Mouse (Mus musculus): ENCODE data around the gene Nrxn1.
A peak's percentile ranks its signal among the peaks of the same experiment; 100 is the strongest.

Gene Nrxn1

GRCm38 (mm10) chr17:90653347-90653746 is 439.5 kb downstream of the Nrxn1 start:
- no peak for DNase-seq

- no peak for DNase-seq
Measured at GRCm38 (mm10) chr17:90650279-90650678, 442.6 kb downstream of the Nrxn1 start.

DNA sequence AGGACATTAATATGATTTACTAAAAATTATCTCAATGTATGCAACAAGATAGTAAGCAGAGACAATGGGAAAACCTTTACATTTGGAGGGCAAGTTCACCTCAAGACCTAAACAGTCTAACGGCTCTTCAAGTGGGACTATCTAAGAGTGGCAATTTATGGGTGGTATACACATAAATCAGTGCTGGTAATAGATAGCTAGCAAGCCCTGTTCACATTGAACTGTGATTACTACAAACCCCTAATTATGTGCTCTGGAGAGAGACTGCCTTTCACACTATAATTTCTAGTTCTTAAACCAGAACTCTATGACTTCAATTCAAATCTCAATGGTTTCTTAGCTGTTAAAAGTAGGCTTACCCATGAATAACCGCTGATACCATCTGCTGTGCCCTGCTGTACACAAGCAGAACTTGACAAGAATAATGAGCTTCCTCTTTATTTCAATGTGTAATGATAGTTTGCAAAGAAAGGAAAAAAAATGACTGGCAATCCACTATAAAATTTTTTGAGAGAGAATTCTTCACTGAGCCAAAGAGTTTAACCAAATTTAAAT is 453.8 kb downstream of the Nrxn1 start:
- no peak for DNase-seq

DNA sequence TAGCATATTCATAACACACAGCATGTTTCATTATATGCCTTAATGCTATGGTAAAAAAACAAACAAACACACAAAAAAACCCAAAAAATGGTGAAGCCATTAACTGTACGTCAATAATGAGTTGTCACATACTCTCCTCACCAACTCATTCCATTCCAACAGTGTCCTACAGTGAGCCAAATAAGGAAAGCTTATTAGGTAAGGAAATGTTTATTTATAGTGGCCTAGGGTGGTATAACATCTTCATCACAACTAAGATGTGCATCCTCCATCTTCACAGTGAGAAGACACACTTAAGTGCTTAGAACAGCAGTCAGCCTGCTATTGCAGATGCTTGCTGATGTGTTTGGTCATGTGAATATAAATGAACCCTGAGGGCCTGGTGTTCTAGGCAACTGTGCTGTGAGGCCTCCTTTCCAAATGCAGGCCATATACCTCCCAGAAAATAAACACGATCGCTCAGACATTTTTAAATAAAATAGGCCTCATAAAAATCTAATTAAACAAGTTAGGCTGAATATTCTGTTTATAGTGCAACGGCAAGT is 454.6 kb downstream of the Nrxn1 start:
- no peak for DNase-seq

- DNase-seq: no peak
Measured at GRCm38 (mm10) chr17:90631371-90631770, 461.5 kb downstream of the Nrxn1 start.

GRCm38 (mm10) chr17:90629851-90630250 is 463.0 kb downstream of the Nrxn1 start:
- peak; percentile 36 for DNase-seq

DNA sequence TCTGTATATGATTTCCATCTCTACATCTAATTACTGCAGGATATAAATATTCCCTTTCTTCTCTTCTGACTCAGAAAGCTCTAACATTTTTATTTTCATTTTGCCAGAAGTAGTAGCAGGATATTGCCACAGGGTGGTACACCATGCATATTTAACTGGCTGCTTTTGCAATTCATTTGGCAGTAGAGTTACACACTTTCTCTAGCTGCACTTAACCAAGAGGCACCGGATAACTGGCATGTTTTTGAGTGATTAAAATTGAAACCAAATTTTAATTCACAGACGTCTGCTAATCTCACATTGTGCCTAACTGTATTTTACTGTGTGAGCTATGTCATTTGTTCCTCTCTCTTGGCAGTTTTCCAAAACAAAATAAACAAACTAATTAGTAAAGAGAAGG is 464.4 kb downstream of the Nrxn1 start:
- peak; percentile 14 for DNase-seq

- no peak for DNase-seq
Measured at GRCm38 (mm10) chr17:90628004-90628403, 464.9 kb downstream of the Nrxn1 start.

GRCm38 (mm10) chr17:90627395-90627794 is 465.5 kb downstream of the Nrxn1 start:
- DNase-seq: no peak

GRCm38 (mm10) chr17:90624591-90625266 is 468.1 kb downstream of the Nrxn1 start:
- DNase-seq: no peak

DNA sequence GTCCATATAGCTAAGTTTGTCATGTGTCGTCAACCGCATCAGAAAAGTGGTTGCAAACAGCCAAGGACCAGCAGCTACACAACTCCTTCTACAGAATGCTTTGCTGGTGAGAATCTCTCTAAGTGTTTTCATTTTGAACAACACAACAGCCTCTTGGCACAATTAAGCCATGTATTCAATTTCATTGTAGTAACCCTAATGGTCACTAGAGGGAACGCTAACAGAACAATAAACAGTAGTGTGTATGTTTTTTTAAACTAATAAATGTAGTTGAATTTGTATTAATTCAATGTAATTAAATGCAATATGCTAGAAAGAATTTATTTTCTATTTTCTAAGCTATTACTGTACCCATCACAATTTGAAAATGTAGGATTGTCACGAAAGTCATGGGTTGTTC is 471.0 kb downstream of the Nrxn1 start:
- no peak for DNase-seq

DNA sequence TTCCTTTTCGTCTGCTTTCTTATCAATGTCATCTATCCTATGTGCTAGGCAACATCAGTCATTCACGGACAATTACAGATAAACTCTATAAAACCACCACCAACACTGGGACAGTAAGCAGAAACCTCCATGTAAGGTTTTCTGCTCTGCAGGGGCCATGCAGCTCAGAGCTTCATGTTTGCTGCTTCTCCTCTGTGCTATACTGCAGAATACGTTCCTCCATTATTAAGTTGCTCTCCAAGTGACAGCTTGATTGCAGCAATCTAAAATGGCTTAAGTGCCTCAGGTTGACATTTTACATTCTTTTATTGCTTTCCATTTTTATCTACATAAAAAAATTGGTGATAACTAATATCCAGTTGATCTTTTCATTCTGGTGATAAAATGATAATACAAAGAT is 477.9 kb downstream of the Nrxn1 start:
- DNase-seq: no peak

DNA sequence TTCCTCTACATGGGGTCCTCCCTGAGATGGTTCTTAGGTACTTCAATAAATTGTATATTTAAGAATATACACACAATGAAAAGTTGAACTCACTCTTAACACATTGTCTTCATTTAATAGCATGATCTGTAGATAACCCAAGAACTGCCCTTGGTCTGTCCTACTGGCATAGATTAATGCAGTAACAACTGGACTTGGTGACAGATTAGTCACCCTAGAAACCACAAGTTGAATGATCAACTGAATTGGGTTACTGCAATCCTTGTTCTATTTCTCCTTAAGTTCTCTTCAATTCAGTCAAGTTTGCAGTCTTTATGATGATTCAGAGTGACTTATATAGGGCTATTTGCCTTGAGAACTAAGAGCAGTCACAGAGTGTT is 485.5 kb downstream of the Nrxn1 start:
- no peak for DNase-seq

DNA sequence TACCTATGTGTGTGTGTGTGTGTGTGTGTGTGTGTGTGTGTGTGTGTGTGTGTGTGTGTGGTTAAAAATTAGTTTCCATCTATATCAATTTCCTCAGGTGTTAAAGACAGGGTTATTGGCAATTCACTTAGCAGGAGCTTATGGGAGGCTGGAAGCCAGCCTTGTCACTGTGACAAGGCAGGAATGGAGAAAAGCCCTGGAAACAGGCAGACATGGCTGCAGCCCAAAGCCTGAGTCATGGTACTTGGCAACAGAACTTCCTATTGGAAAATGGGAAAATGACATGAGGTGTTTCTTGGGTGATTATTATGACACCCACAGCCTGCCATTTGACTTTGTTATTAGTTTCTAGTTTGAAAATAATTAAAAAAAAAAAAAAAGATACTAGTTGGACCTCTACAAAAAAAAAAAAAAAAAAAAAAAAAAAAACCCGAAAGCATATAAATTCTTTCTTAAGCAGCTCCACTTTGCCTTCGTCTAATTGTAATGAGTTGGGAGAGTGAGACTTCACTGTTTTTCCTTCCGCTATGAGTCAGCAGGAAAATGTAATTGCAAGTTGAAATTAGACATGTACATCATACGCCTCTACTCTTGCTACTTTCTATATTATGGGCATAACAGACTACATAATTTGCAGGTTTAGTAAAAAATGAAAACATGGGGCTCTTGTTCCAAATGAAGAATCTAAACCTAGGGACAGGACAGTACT is 486.0 kb downstream of the Nrxn1 start:
- DNase-seq: no peak

GRCm38 (mm10) chr17:90599570-90600524 is 493.0 kb downstream of the Nrxn1 start:
- DNase-seq: no peak

- DNase-seq: no peak
Measured at GRCm38 (mm10) chr17:90594798-90595533, 497.9 kb downstream of the Nrxn1 start.

- no peak for DNase-seq
Measured at GRCm38 (mm10) chr17:90586891-90587290, 506.0 kb downstream of the Nrxn1 start.

GRCm38 (mm10) chr17:90584666-90585195 is 508.1 kb downstream of the Nrxn1 start:
- DNase-seq: peak; percentile 48

- DNase-seq: peak; percentile 17
Measured at GRCm38 (mm10) chr17:90583826-90584534, 508.9 kb downstream of the Nrxn1 start.

DNA sequence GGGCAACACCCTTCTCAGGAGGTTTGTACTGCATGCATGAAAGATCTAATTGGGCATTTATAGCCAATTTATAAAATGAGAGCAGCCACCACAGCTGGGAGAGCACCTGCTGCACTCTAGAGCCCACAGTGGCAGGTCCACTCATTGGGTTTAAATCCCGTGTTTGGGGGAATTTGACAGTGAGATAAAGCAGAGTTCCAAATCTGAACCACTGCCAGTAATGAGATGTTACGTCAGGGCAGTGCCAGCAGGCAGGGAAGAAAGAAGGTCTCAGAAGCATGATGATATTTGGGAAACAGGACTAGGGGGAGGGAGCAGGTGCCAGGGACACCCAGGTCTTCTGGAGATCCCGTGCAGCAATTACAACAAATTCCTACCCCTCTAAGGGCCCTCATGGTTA is 509.7 kb downstream of the Nrxn1 start:
- DNase-seq: no peak

DNA sequence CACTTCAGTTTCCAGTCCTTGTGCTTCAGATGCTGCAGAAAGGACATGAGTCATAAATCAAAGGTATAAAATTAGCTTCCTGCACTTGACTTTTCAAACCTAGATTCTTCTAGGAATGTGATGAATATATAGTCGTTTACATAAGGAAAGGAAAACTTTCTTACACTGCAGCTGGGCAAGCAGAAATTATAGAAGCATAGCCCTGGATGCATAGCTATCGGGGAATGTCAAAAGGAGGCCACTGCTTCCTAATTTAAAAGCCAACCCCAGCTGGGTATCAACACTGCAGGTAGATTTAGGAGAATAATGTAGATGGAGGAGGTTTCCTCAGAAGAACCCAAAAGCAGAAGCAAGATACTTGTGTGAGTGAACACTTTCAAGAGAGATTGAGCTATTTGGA is 523.0 kb downstream of the Nrxn1 start:
- DNase-seq: no peak
